Mouse (Mus musculus) central nervous system, embryonic 18 days (tissue): ENCODE results near the gene 1110012L19Rik. TPM values are rescaled to one million over a fixed set of nuclear protein-coding genes. Genes with fewer than 3 reads are reported as not detected.

Experiments
- polyA plus RNA-seq: library from polyadenylated mRNA; depleted of rRNA; stranded (reverse); fragments of >200 nt; gene quantifications from 2 replicates; pipeline ENCODE4 v1.2.3, GENCODE M21; 2012; rRNA removed

1110012L19Rik gene
- 31.8 and 32.0 TPM in 2 replicates for polyA plus RNA-seq

DNA sequence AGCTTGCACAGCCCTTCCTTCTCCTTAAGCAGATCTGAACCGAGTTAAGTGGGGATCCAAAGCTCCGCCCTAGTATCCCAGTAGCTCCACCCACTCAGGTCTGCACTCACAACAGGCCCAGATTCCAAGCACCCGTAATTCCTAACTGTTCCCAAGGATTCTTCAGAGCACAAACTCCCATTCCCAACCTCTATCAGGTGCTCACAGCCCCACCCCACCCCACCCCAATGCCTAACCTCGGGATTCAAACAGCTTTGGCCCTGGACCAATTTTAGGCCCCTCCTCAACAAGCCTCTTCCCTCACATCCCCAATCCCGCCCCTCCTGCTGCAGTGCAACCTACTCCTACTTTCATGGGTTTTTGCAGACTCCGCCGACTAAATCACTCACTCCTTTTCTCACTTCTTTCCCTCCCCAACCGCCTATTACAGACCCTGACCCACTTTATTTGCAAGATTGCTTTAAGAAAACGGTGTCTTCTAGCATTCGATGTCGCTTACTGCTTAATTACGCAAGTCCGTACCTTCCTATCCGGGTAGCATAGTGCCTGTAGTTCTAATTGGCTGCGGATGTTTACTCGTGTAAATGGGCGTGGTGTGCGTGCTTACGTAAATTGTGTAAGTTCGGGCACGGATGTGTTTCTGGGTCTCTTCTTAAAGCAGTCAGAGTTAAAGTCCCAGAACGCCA is at the start of gene 1110012L19Rik:
Gene 1110012L19Rik, plus strand, starts transcription at position 602 of the 686 bp plus-strand sequence.

DNA sequence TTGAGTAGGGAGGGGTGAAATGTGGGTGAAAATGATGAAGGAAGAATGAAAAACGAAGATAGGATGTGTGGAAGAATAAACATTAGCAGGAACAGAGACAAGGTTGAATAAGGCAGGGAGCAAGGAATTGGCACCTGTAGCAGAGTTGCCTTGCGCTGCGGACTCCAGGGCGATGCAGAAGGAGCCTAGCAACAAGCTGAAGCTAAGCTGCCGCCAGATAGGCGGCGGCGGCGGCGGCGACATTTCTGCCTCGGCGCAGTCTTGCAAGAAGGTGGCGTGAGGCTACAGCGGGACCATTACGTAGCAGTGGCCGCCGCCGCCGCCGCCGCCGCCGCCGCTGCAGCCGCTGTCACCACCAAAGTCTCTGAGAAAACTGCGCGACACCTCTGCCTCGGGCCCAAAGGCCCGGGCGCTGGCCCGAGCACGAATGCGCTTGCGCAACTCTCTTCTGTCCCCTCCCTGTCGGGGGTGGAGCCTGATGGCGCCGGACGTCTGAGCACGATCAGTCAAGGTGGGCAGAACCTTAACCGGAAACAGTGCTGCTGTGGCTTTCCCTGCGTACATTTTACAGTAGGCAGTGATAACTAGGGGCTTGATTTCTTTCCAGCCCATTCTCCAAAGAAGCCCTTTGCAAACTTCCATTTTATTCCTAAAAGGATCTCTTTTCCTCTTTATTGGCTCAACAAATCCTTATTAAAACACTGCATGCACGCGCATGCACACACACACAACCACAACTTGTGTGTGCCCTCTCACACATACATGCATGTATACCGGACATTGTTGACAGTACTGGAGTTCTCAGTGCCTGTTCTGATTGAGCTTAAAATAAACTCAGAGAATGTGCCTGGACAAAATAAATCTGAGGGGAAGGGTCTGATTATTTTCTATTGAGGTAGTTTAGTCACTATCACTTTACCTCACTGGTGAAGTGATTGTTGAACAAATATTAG is 20.7 kb upstream of the 1110012L19Rik start, which contains the start of gene Ids:
Gene Ids, minus strand, starts transcription at position 424 of the 953 bp plus-strand sequence.

Other genes with a start within 250 kb of the 1110012L19Rik start
- gene Ids, start 20.8 kb upstream of the 1110012L19Rik start, polyA plus RNA-seq = 143 and 144 TPM in 2 replicates
- 42.2 and 43.0 TPM in 2 replicates for gene Tmem185a, start 91.3 kb downstream of the 1110012L19Rik start, polyA plus RNA-seq